Mouse (Mus musculus): ENCODE data around the gene Ntng2.

Ntng2 gene

GRCm38 (mm10) chr2:29252599-29253204 lies at the start of gene Ntng2:
Gene Ntng2, minus strand, starts transcription at chr2:29253005.
- DNase-seq (ENCODE audit: low read depth, low spot score): peak; percentile 92

GRCm38 (mm10) chr2:29295557-29295956 lies 42.8 kb upstream of the Ntng2 start:
- DNase-seq (ENCODE audit: low read depth, low spot score): no peak

- DNase-seq (ENCODE audit: low read depth, low spot score): no peak
Measured at GRCm38 (mm10) chr2:29287651-29288050, 34.8 kb upstream of the Ntng2 start.

- no peak for DNase-seq (ENCODE audit: low read depth, low spot score)
Measured at GRCm38 (mm10) chr2:29277703-29278121, 24.9 kb upstream of the Ntng2 start.

- no peak for DNase-seq (ENCODE audit: low read depth, low spot score)
Measured at GRCm38 (mm10) chr2:29271803-29272518, 19.2 kb upstream of the Ntng2 start.

- DNase-seq (ENCODE audit: low read depth, low spot score): no peak
Measured at GRCm38 (mm10) chr2:29271098-29271497, 18.3 kb upstream of the Ntng2 start.

- no peak for DNase-seq (ENCODE audit: low read depth, low spot score)
Measured at GRCm38 (mm10) chr2:29266810-29267209, 14.0 kb upstream of the Ntng2 start.

GRCm38 (mm10) chr2:29262436-29262915 lies 9.7 kb upstream of the Ntng2 start:
- no peak for DNase-seq (ENCODE audit: low read depth, low spot score)

GRCm38 (mm10) chr2:29261126-29261525 lies 8.3 kb upstream of the Ntng2 start:
- DNase-seq (ENCODE audit: low read depth, low spot score): no peak

GRCm38 (mm10) chr2:29253205-29253865 lies 530 bp upstream of the Ntng2 start:
- DNase-seq (ENCODE audit: low read depth, low spot score): no peak

- DNase-seq (ENCODE audit: low read depth, low spot score): no peak
Measured at GRCm38 (mm10) chr2:29252059-29252598, 676 bp downstream of the Ntng2 start.

- no peak for DNase-seq (ENCODE audit: low read depth, low spot score)
Measured at GRCm38 (mm10) chr2:29251095-29252058, 1.4 kb downstream of the Ntng2 start.

- DNase-seq (ENCODE audit: low read depth, low spot score): no peak
Measured at GRCm38 (mm10) chr2:29250263-29251094, 2.3 kb downstream of the Ntng2 start.

- DNase-seq (ENCODE audit: low read depth, low spot score): no peak
Measured at GRCm38 (mm10) chr2:29249852-29250251, 3.0 kb downstream of the Ntng2 start.

- DNase-seq (ENCODE audit: low read depth, low spot score): no peak
Measured at GRCm38 (mm10) chr2:29248551-29248950, 4.3 kb downstream of the Ntng2 start.

- DNase-seq (ENCODE audit: low read depth, low spot score): no peak
Measured at GRCm38 (mm10) chr2:29247386-29247785, 5.4 kb downstream of the Ntng2 start.

- DNase-seq (ENCODE audit: low read depth, low spot score): no peak
Measured at GRCm38 (mm10) chr2:29246891-29247290, 5.9 kb downstream of the Ntng2 start.

- no peak for DNase-seq (ENCODE audit: low read depth, low spot score)
Measured at GRCm38 (mm10) chr2:29246275-29246674, 6.5 kb downstream of the Ntng2 start.

GRCm38 (mm10) chr2:29245341-29245779 lies 7.4 kb downstream of the Ntng2 start:
- DNase-seq (ENCODE audit: low read depth, low spot score): no peak

GRCm38 (mm10) chr2:29239329-29239728 lies 13.5 kb downstream of the Ntng2 start:
- no peak for DNase-seq (ENCODE audit: low read depth, low spot score)

Measured in retina, postnatal 7 days (tissue).